26 mouse cellular contexts compared by ENCODE assay signal in the genomic region with DNA sequence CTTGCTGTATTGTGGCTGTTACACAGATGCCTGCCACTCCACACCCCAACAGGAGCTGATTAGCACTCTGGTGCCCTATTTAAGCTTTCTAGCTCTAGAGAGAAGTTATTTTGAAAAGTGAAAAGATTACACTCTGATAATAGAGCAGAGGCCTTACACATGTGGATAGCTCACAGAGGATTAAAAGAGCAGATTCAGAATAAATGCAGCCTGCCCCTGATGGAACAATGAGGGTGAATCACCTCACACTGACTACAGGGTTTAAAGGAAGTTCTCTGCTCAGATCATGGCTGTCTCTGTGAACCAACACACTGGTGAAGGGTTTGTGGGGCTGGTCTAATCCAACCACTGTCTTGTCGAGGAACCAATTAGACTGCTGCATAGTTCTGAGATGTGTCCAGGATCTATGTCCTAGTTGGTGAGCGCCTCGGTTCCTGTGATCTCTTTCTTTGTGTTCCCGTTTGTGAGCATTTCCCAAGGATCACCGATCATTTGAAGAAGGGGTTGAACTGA. TPM values are rescaled to one million over a fixed set of nuclear protein-coding genes. Genes with fewer than 3 reads are reported as not detected.
A peak's percentile ranks its signal among the peaks of the same experiment; 100 is the strongest.
DNase-seq lines count a peak whose midpoint lies in the region.
"Had no signal": no experiment of that assay in that cellular context is flagged by ENCODE, and none has a peak within 500 bp of the region (broad histone marks: within the 10 kb centered on the region; RNA-seq: fewer than 3 reads in every experiment).

No protein-coding gene starts in this region.

- H3K4me3 ChIP-seq in heart, embryonic 10.5 days = no peak overlapping the region
- H3K4me3 ChIP-seq: embryonic facial prominence, embryonic 15.5 days; erythroblast, embryonic 14.5 days; forebrain, embryonic 12.5 days; heart, adult 2 months; heart, embryonic 12.5 days; hindbrain, embryonic 10.5 days had no signal

- no peaks in the 10 kb centered on the region for H3K36me3 ChIP-seq in heart, embryonic 10.5 days
- H3K36me3 ChIP-seq: embryonic facial prominence, embryonic 15.5 days; forebrain, embryonic 12.5 days; heart, embryonic 12.5 days; hindbrain, embryonic 10.5 days had no signal

- no peak overlapping the region for H3K27ac ChIP-seq in heart, embryonic 10.5 days
- H3K27ac ChIP-seq: embryonic facial prominence, embryonic 15.5 days; forebrain, embryonic 12.5 days; heart, adult 2 months; hindbrain, embryonic 10.5 days; hindbrain, embryonic 14.5 days had no signal

- WGBS in heart, embryonic 10.5 days = 76% methylated on average over 5 of the region's 5 CpGs

- no peaks in the 10 kb centered on the region for H3K27me3 ChIP-seq in heart, embryonic 10.5 days (ENCODE audit: insufficient read depth, poor library complexity, severe bottlenecking)
- H3K27me3 ChIP-seq: embryonic facial prominence, embryonic 15.5 days; forebrain, embryonic 12.5 days; heart, embryonic 12.5 days had no signal

- no peaks in the 10 kb centered on the region for H3K4me1 ChIP-seq in heart, embryonic 10.5 days
- H3K4me1 ChIP-seq: embryonic facial prominence, embryonic 15.5 days; heart, embryonic 12.5 days had no signal

- no peaks in the 10 kb centered on the region for H3K9me3 ChIP-seq in heart, embryonic 10.5 days
- H3K9me3 ChIP-seq: embryonic facial prominence, embryonic 15.5 days; forebrain, embryonic 12.5 days; heart, embryonic 12.5 days; hindbrain, embryonic 10.5 days had no signal

- peak; percentile 67 for DNase-seq in heart, adult 11 months
- no peak for DNase-seq in heart, embryonic 10.5 days (ENCODE audit: low spot score)
- peak; percentile 34 for DNase-seq in ES-CJ7 (ENCODE audit: low read depth, low spot score)
- peak; percentile 55 for DNase-seq in R1 (ENCODE audit: low read depth, low spot score)
- DNase-seq in adrenal gland, postnatal 25 days = no peak
- DNase-seq in right cerebral cortex, postnatal 10 days (ENCODE audit: low spot score in 2 of 2) = no peak
- DNase-seq: adrenal gland, adult 8-10 months; cerebellum, adult 18-20 months; cerebellum, adult 9-11 months; gastrocnemius, postnatal 10 days; heart, adult 2 months; kidney, adult 2 months had no signal

RNA-seq across cellular contexts. Expression of a gene that starts 32.2 kb away (rescaled TPM):
- polyA plus RNA-seq in heart, embryonic 10.5 days (2016; fragmentation: Nextera tagmentation; extraction: Ambion mirVana) = not detected in 2 replicates
- not detected in 2 replicates for total RNA-seq in adrenal gland, postnatal 25 days (2021)
- total RNA-seq: adrenal gland, adult 8-10 months; adrenal gland, postnatal 4 days; gastrocnemius, postnatal 10 days; gastrocnemius, postnatal 4 days; heart, adult 2 months; heart, postnatal 25 days had no signal
- polyA plus RNA-seq: embryonic facial prominence, embryonic 11.5 days; embryonic facial prominence, embryonic 15.5 days; erythroblast, embryonic 14.5 days; forebrain, embryonic 12.5 days; frontal cortex, adult 2 months; heart, adult 2 months; heart, embryonic 12.5 days; heart, embryonic 16.5 days; hindbrain, embryonic 10.5 days; hindbrain, embryonic 14.5 days; intestine, embryonic 16.5 days; kidney, adult 2 months; Patski had no signal

Comparison
In these comparisons a context has a peak if more than half of its experiments do, and no peak if none do; other contexts are left out.
1. DNase-seq: peak in heart, adult 11 months (single experiment), ES-CJ7 (single experiment) and R1 (single experiment); none in heart, embryonic 10.5 days (single experiment), adrenal gland, postnatal 25 days (single experiment) and right cerebral cortex, postnatal 10 days (0 of 2).